Mouse (Mus musculus): ENCODE measurements around the gene Hsf5. TPM values are rescaled to one million over a fixed set of nuclear protein-coding genes. Genes with fewer than 3 reads are reported as not detected.
A peak's percentile ranks its signal among the peaks of the same experiment; 100 is the strongest.

Hsf5 gene
- 0.15 and 0.21 TPM in 2 replicates for polyA plus RNA-seq (2015; fragmentation: Nextera tagmentation; extraction: Ambion mirVana)

GRCm38 (mm10) chr11:87616790-87617474, at the start of gene Hsf5:
Hsf5 (plus strand) TSS chr11:87617164.
- H3K4me2 ChIP-seq: no peak within 1 kb of the TSS
- H3K36me3 ChIP-seq: peaks cover 62% of the 10 kb centered on the region
- H3K27me3 ChIP-seq: no peaks in the 10 kb centered on the region
- H3K9ac ChIP-seq: no peak within 1 kb of the TSS
- H3K27ac ChIP-seq: no peak within 1 kb of the TSS
- no peak; the same call in none of the 2 replicates for ATAC-seq (ENCODE audit: borderline replicate concordance, extremely low read depth, low FRiP score, low TSS enrichment)
- WGBS: 87% methylated on average over 68 of the region's 69 CpGs
- no peak within 1 kb of the TSS for H3K4me3 ChIP-seq
- peaks cover 5% of the 10 kb centered on the region; the same call in 1 of the 2 replicates for H3K9me3 ChIP-seq
- no peaks in the 10 kb centered on the region for H3K4me1 ChIP-seq

DNA sequence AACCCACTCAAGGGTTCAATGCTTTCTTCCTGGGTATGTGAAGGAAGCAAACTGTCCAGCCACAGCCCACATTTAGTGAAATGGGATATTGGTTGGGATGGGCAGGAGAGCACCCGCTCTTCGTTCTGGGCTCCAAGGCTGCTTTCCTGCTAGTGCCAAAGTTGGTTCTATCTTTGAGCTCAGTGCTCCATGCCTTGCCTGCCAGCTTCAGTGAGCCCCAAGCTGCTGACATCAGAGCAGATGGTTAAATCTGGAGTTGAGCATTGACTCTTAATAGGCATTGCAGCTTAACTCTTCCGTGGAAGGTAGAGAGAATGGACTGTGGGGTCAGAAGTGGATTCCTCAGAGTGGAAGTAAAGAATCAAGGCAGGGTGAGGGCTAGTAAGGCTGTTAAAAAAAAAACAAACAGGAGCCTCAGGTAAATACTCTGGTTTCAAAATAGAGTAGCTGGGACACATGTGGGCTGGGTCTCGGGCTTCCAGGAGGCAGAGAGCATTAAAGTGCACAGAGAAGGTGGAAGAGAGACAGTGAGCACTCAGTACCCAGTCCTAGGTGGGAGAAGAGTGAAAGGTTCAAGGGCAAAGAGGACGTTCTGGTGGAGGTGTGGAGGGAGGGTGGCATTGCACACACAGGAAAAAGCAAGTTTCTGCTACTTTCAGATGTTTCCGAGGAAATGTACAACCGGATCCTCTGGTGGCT, 48.6 kb upstream of the Hsf5 start, which contains the start of gene Sept4:
Gene Sept4, plus strand, starts transcription at position 649 of the 699 bp plus-strand sequence.
- Histone ChIP-seq H3K27me3 (no peaks in the 10 kb centered on the region), H3K36me3 (no peaks in the 10 kb centered on the region), H3K27ac (no peak within 1 kb of the TSS), H3K4me2 (no peak within 1 kb of the TSS), H3K9ac (no peak within 1 kb of the TSS), H3K4me3 (no peak within 1 kb of the TSS), H3K4me1 (peaks cover 8% of the 10 kb centered on the region), H3K9me3 (no peaks in the 10 kb centered on the region)
- WGBS: 78% methylated on average over 7 of the region's 7 CpGs
- no peak for ATAC-seq (ENCODE audit: borderline replicate concordance, extremely low read depth, low FRiP score, low TSS enrichment)

GRCm38 (mm10) chr11:87570743-87571142, 46.2 kb upstream of the Hsf5 start:
- Histone ChIP-seq H3K27ac (no peak overlapping the region), H3K4me3 (no peak overlapping the region), H3K4me2 (no peak overlapping the region), H3K9ac (no peak overlapping the region), H3K27me3 (no peaks in the 10 kb centered on the region), H3K9me3 (no peaks in the 10 kb centered on the region), H3K4me1 (peaks cover 13% of the 10 kb centered on the region), H3K36me3 (no peaks in the 10 kb centered on the region)
- 50% methylated on average over 5 of the region's 5 CpGs for WGBS
- ATAC-seq (ENCODE audit: borderline replicate concordance, extremely low read depth, low FRiP score, low TSS enrichment): no peak

DNA sequence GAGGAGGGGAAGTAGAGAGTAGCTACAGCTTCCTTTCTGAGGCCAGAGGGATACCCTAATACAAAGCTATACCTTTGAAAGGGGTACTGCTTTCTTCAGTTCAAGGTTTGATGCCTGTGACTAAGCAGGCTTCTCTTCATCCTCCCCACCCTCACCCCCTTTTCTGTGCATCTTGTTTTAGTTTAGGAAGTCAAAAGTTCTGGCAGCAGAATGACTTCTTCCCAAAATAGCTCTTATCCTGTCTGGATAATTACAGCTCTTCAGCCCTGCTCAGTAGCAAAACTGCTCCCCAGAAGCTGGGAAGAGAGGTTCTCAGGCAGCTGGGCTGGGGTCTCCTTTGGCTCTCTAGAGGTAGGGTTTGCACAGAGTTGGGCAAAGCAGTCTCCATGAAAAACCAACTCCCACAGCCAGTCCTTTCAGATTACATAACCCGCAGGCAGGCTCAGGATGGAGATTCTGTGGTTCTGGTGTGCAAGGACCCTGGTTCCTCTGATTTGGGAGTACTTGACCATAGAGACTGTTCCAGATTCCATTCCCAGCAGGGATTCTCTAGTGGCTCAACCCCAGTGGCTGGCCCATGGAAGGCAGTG, 45.5 kb upstream of the Hsf5 start:
- Histone ChIP-seq H3K9ac (no peak overlapping the region), H3K9me3 (no peaks in the 10 kb centered on the region), H3K4me3 (no peak overlapping the region), H3K27ac (no peak overlapping the region), H3K4me2 (no peak overlapping the region), H3K27me3 (no peaks in the 10 kb centered on the region), H3K4me1 (peaks cover 13% of the 10 kb centered on the region), H3K36me3 (no peaks in the 10 kb centered on the region)
- ATAC-seq (ENCODE audit: borderline replicate concordance, extremely low read depth, low FRiP score, low TSS enrichment): no peak
- WGBS: 91% methylated on average over 1 of the region's 1 CpGs

DNA sequence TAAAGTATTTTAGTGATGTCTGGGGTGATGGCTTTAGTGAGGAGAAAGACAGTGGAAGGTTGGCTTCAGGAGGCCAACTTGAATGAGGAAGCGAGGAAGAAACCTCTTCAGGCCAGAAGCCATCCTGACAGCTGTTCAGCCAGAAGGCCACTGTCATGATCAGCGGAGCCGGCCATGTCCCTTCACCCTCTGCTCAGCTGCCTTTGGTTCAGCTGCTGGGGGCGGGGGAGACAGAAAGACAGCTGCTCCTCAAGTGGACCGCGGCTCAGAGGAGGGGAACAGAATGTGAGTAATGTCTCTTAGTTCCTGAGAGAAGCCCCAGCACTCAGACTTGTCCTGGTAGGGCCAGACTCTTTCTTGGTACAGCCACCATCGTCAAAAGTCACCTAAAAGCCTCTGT, 43.2 kb upstream of the Hsf5 start:
- Histone ChIP-seq H3K36me3 (no peaks in the 10 kb centered on the region), H3K4me2 (no peak overlapping the region), H3K27me3 (no peaks in the 10 kb centered on the region), H3K9ac (no peak overlapping the region), H3K27ac (no peak overlapping the region), H3K4me3 (no peak overlapping the region), H3K4me1 (peaks cover 27% of the 10 kb centered on the region), H3K9me3 (no peaks in the 10 kb centered on the region)
- 60% methylated on average over 7 of the region's 7 CpGs for WGBS
- ATAC-seq (ENCODE audit: borderline replicate concordance, extremely low read depth, low FRiP score, low TSS enrichment): no peak

- H3K9me3 ChIP-seq: no peaks in the 10 kb centered on the region
- ATAC-seq (ENCODE audit: borderline replicate concordance, extremely low read depth, low FRiP score, low TSS enrichment): no peak
- peaks cover 31% of the 10 kb centered on the region for H3K4me1 ChIP-seq
- H3K27ac ChIP-seq: no peak overlapping the region
- H3K4me2 ChIP-seq: no peak overlapping the region
- no peaks in the 10 kb centered on the region for H3K27me3 ChIP-seq
- H3K9ac ChIP-seq: no peak overlapping the region
- no peak overlapping the region for H3K4me3 ChIP-seq
- 43% methylated on average over 21 of the region's 21 CpGs for WGBS
- H3K36me3 ChIP-seq: no peaks in the 10 kb centered on the region
Measured at GRCm38 (mm10) chr11:87574520-87575180, 42.3 kb upstream of the Hsf5 start.

DNA sequence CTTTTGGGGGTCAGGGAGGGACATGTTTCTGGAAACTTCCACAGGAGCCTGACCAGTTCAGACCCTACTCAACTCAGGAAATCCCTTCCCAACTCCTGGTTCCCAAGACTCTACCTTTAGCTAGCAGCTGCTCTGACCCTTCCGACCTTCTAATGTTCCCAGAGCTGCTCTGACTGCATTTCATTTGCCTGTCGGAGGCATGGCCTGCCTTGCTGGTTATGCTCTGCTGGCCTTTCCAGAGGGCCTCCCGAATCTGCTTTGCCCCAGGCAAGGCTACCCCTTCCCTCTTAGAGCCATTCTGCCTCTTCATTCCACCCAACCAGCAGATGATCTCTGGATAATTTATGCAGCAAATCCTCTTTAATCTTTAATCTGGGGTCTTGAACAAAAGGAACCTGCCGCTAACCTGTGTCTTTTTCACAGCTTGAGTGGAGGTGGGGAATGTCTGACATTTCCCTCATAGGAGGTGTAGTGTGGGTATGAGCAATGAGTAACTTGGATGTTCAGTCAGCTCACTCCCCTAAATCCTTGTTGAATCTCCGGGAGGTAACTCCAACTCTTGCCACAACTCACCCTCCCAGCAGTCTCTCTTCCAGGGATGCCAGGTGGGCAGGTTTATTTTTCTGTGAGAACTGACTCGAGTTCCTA, 39.2 kb upstream of the Hsf5 start:
- no peak for ATAC-seq (ENCODE audit: borderline replicate concordance, extremely low read depth, low FRiP score, low TSS enrichment)
- no peaks in the 10 kb centered on the region for H3K9me3 ChIP-seq
- peak overlapping the region; percentile 48 for H3K9ac ChIP-seq
- H3K36me3 ChIP-seq: no peaks in the 10 kb centered on the region
- peak overlapping the region; percentile 82 for H3K4me2 ChIP-seq
- H3K27me3 ChIP-seq: no peaks in the 10 kb centered on the region
- peak overlapping the region; percentile 56 for H3K4me3 ChIP-seq
- peak overlapping the region; percentile 84; the same call in 1 of the 2 replicates for H3K27ac ChIP-seq
- WGBS: 31% methylated on average over 6 of the region's 6 CpGs
- H3K4me1 ChIP-seq: peaks cover 42% of the 10 kb centered on the region

DNA sequence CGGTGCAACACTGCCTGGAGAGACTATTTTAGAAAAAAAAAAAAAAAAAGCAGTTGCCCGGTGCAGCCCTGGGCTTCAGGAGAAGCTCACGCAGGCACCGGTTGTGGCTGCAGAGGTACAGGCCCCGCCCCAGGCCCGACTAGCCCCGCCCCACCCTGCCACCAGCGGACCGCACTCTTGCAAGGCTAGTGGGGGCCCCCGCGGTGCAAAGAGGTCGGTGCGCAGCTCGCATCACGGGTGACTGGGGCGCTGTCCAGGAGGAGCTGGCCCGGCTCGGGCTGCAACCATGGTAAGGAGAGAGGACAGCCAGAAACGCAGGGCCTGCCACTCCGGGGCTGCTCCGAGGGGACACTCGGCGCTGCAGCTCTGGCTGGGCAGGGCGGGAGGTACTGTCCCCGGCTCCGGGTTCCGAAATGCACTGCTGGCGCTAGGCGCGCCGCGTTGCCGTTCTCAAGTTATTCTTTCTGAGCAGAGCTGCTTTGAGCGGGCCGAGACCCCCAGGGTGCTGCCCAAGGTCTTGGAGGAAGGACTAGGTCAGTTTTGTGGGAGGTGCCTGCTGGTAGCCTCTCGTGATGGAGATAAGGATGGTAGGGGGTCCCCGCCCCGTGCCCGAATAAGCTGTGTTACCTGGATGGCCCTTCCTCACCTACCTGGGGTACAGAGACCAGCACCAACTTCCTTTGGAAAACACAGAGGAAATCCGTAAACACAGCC, 38.6 kb upstream of the Hsf5 start:
- ATAC-seq (ENCODE audit: borderline replicate concordance, extremely low read depth, low FRiP score, low TSS enrichment): peak; percentile 69
- Histone ChIP-seq H3K9me3 (no peaks in the 10 kb centered on the region), H3K36me3 (no peaks in the 10 kb centered on the region), H3K27me3 (no peaks in the 10 kb centered on the region), H3K9ac (peak overlapping the region; percentile 48), H3K27ac (peak overlapping the region; percentile 84), H3K4me3 (peak overlapping the region; percentile 56), H3K4me1 (peaks cover 42% of the 10 kb centered on the region), H3K4me2 (peak overlapping the region; percentile 82)
- WGBS: under 1% methylated on average over 40 of the region's 40 CpGs

DNA sequence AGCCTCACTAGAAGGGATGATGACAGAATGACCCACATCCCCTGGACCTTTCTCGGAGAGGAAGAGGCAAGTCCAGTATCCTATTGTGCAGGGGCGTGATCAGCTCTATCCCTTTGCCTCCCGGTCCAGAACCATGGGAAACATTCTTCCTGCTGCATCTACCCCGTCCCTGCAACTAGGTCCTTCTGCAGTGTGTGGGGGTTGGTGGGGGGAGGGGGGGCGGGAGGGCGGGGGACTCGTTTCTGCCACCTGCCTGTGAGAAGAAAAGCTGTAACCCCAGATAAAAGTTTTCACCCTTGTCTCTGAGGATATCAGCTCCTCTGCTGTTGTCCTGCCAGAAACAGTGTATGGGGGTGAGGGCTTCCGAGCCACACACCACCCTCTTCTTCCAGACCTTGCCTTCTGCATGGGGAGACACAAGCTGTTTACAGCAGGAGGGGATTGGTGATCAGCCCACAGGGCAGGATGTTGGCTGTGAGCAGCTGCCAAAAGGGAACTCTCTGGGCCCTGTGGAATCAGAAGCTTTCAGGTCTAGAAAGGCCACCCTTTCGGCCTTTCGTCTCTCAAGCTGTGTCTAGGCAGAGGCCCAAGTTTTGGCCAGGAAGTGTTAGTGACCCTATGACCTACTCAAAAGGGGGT, 37.9 kb upstream of the Hsf5 start:
- Histone ChIP-seq H3K4me1 (peaks cover 44% of the 10 kb centered on the region), H3K36me3 (no peaks in the 10 kb centered on the region), H3K9ac (peak overlapping the region; percentile 48; the same call in 1 of the 2 replicates), H3K27ac (peak overlapping the region; percentile 84), H3K4me3 (peak overlapping the region; percentile 56), H3K4me2 (peak overlapping the region; percentile 82), H3K9me3 (no peaks in the 10 kb centered on the region), H3K27me3 (no peaks in the 10 kb centered on the region)
- WGBS: 9% methylated on average over 10 of the region's 10 CpGs
- peak; percentile 51 for ATAC-seq (ENCODE audit: borderline replicate concordance, extremely low read depth, low FRiP score, low TSS enrichment)

- ATAC-seq (ENCODE audit: borderline replicate concordance, extremely low read depth, low FRiP score, low TSS enrichment): peak; percentile 67
- H3K27ac ChIP-seq: peak overlapping the region; percentile 84
- peak overlapping the region; percentile 56; the same call in 1 of the 2 replicates for H3K4me3 ChIP-seq
- WGBS: 24% methylated on average over 1 of the region's 1 CpGs
- peak overlapping the region; percentile 82 for H3K4me2 ChIP-seq
- no peak overlapping the region for H3K9ac ChIP-seq
- no peaks in the 10 kb centered on the region for H3K27me3 ChIP-seq
- no peaks in the 10 kb centered on the region for H3K36me3 ChIP-seq
- no peaks in the 10 kb centered on the region for H3K9me3 ChIP-seq
- peaks cover 48% of the 10 kb centered on the region for H3K4me1 ChIP-seq
Measured at GRCm38 (mm10) chr11:87579713-87580112, 37.3 kb upstream of the Hsf5 start.

Data from lung, embryonic 15.5 days (tissue).